Mouse (Mus musculus) ES-E14 (cell line): ENCODE measurements at regions not wholly inside any gene's neighbourhood (a gene's known extent, or its start where the extent isn't known, plus 50 kb on each side); places are given as distances from the start of the nearest gene placed in this dataset.

Experiments
- DNase-seq: peaks from one replicate; pipeline ENCODE4 v3.0.0-alpha.2; 2013; ENCODE audit warnings: low read depth, low spot score
- H3K27ac ChIP-seq: 2 replicates; pipeline ENCODE4 v1.5.1; 2012; ENCODE audit warnings: low read depth, mild to moderate bottlenecking, low read length, moderate library complexity, mixed read lengths; ENCODE audit not compliant: poor library complexity, insufficient read depth, severe bottlenecking
- H3K36me3 ChIP-seq: 2 replicates; pipeline ENCODE4 v1.6.1; 2012; ENCODE audit warnings: mild to moderate bottlenecking, low read length, moderate library complexity, mixed read lengths; ENCODE audit not compliant: control insufficient read depth, poor library complexity, insufficient read depth, severe bottlenecking
- H3K4me1 ChIP-seq, 2 experiments: fragments of 150-350 bp in 1 of 2; sonication (generic) in 1 of 2; 2 replicates each; pipeline ENCODE4 v1.6.1; 2012; ENCODE audit warnings: low read length in 2 of 2, mild to moderate bottlenecking in 1 of 2, mixed read lengths in 1 of 2; ENCODE audit not compliant: control insufficient read depth in 2 of 2, insufficient read depth in 2 of 2, poor library complexity in 1 of 2
- H3K4me3 ChIP-seq, 2 experiments: fragments of 150-350 bp in 1 of 2; sonication (generic) in 1 of 2; 2 replicates each; pipeline ENCODE4 v1.5.1; 2012; ENCODE audit warnings: low read length in 2 of 2, low read depth in 1 of 2, mild to moderate bottlenecking in 1 of 2, mixed read lengths in 1 of 2; ENCODE audit not compliant: insufficient read depth in 1 of 2, poor library complexity in 1 of 2, severe bottlenecking in 1 of 2
- H3K9ac ChIP-seq: 2 replicates; pipeline ENCODE4 v1.6.1; 2012; ENCODE audit warnings: low read depth, mild to moderate bottlenecking, low read length, mixed read lengths; ENCODE audit not compliant: poor library complexity, insufficient read depth, severe bottlenecking
- H3K9me3 ChIP-seq: fragments of 150-350 bp; sonication (generic); 2 replicates; pipeline ENCODE4 v1.6.1; 2012; ENCODE audit warnings: low read depth, mild to moderate bottlenecking, low read length; ENCODE audit not compliant: control insufficient read depth, insufficient read depth
- CHD2 ChIP-seq: IDR thresholded peaks from 2 replicates; pipeline ENCODE4 v1.6.1; 2014; ENCODE audit warnings: mild to moderate bottlenecking, low read depth, low read length, inconsistent platforms
- HCFC1 ChIP-seq: IDR thresholded peaks from 2 replicates; pipeline ENCODE4 v1.6.1; 2012; ENCODE audit warnings: low read length, inconsistent platforms, borderline replicate concordance; ENCODE audit not compliant: insufficient read depth
- MAFK ChIP-seq: IDR thresholded peaks from 2 replicates; pipeline ENCODE4 v1.6.1; 2014; ENCODE audit warnings: mild to moderate bottlenecking, low read depth, low read length, inconsistent platforms; ENCODE audit not compliant: insufficient read depth
- ZC3H11A ChIP-seq: IDR thresholded peaks from 2 replicates; pipeline ENCODE4 v1.6.1; 2012; ENCODE audit warnings: low read depth, mild to moderate bottlenecking, inconsistent platforms, low read length, borderline replicate concordance
- ZNF384 ChIP-seq: IDR thresholded peaks from 2 replicates; pipeline ENCODE4 v1.6.1; 2012; ENCODE audit warnings: low read depth, low read length, inconsistent platforms
- in situ Hi-C, 2 experiments: fragments of 600-800 bp; cut with MboI; formaldehyde crosslinking; loops; one replicate each; pipeline ENCODE4 v1.15.1; 2025; ENCODE audit warnings: low sequenced_read_pairs in 2 of 2, inconsistent platforms in 1 of 2; ENCODE audit not compliant: unreplicated experiment in 2 of 2

DNA sequence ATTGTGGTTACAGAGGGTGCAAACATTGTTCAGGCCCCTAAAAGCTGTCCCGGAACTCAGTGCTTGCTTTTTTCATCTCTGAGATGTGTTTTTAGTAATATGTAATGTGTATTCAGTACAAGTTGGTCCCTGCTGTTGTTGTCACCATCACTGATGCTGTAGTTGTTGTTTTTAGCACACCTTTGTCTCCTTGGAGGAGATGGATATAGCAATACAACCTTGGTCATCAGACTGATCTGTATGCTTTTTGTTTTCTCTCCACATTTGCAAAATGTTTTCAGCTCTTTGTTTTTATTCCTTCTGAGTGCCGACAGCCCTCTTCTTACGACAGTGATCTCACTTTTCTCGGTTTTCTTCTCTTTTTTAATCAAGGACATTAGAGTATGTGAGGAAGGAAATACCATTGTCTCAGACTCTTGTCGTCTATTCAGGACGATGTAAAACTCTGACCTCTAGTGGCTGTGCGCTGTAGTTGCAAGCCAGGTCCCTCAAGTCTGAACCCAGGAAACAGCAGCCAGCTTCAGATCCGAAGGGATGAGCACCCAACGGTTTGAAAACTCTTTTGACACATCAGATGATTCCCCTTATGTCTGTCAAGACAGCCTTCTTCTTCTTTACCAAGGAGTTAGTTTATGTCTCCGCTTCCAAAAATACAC lies 209.1 kb upstream of the Ttc29 start:
- TF ChIP-seq ZNF384 (no peak), MAFK (no peak), ZC3H11A (peak; percentile 64; the same call in 1 of the 2 replicates)
- no peaks in the 10 kb centered on the region for H3K4me1 ChIP-seq
- no peak overlapping the region for H3K4me3 ChIP-seq
- peak; percentile 54 for DNase-seq
- in situ Hi-C loops = no loop called here
- no peak overlapping the region for H3K9ac ChIP-seq
- no peaks in the 10 kb centered on the region for H3K9me3 ChIP-seq
- H3K27ac ChIP-seq = no peak overlapping the region
- no peaks in the 10 kb centered on the region for H3K36me3 ChIP-seq

DNA sequence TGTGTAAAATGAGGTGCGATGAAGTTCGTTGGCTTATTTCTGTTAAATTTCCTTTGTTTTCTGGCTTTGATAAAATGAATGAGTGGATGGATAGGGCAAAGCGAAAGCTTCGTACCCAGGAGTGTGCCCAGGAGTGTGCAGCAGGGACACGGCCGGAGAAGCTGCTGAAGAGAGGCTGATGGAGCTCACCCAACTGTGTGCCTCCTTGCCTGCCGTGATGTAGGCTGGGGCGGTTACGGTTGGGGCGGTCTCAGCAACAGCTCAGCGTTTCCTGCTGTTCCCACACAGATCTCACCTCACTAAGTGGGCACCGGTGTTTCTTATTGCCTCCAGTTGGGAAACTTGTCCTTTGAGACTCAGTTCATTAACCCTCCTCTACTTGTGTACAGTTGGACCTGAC lies 208.2 kb upstream of the Ttc29 start:
- H3K9ac ChIP-seq = no peak overlapping the region
- H3K36me3 ChIP-seq = no peaks in the 10 kb centered on the region
- no peak overlapping the region for H3K27ac ChIP-seq
- in situ Hi-C loops = no loop called here
- TF ChIP-seq MAFK = no peak
- no peak for TF ChIP-seq ZNF384
- H3K4me3 ChIP-seq = no peak overlapping the region
- no peaks in the 10 kb centered on the region for H3K4me1 ChIP-seq
- no peaks in the 10 kb centered on the region for H3K9me3 ChIP-seq
- DNase-seq = no peak

DNA sequence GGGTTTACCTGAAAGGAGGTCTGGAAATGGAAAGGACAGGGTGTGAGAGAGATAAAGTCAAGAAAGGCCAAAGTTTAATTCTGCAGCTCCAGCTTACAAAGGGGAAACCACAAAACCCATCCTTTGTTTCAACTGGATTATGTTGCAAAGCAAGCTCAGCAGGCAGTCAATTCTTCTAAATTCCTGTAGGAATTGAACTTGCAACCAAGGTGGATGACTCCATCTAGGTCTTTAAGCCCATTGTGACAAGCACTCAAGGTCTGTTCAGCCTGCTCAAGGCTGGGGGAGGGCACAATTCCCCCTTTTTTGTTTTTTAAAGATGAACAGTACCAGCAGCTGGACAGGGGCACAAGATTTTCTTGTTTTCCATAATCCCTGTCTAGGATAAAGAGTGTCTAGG lies 200.0 kb upstream of the Ttc29 start:
- H3K27ac ChIP-seq = peak overlapping the region; percentile 83; the same call in 1 of the 2 replicates
- no peak overlapping the region for H3K4me3 ChIP-seq
- 0 out of 4 replicates have a peak, but pooled peaks cover 0 to 2% of the 10 kb centered on the region in 2 experiments for H3K4me1 ChIP-seq
- DNase-seq = peak; percentile 24
- no peaks in the 10 kb centered on the region; the same call in 1 of the 2 replicates for H3K9me3 ChIP-seq
- no peak overlapping the region for H3K9ac ChIP-seq
- TF ChIP-seq ZNF384 (no peak), HCFC1 (no peak), CHD2 (no peak), ZC3H11A (no peak), MAFK (no peak)
- no peaks in the 10 kb centered on the region for H3K36me3 ChIP-seq
- in situ Hi-C loops = no loop called here

DNA sequence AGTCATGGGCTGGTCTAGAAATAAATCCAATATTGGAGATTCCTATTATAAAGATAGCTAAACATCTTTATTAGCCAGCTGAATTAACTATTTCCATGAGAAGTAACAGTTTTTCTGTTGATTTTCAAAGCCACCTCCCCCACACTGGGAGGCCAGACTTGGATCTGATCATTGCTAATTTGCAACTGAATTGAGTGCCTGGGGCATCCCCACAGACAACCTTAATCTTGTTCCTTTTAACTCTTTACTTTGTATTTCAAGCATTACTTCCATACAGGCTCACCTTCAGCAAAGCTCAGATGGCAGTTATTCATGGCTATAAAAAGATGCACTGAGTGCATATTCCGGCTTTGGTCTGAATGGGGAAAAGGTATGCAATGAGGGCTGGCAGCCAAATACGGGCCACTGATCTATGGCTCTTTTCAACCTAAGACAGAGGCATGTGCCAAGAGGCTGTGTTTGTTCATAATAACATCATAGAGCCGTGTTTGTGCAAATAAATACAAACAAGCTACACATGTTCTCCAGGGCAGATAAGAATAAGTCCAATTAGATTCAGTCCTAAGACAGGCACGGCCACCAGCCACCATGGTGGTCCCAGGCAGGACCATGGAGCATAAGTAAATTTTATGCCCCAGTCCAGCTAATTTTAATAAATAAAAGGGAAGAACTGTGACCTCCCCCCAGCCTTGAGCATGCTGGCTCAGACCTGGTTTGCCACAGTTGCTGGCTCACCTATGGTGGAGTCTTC lies 194.5 kb upstream of the Ttc29 start:
- no peaks in the 10 kb centered on the region for H3K9me3 ChIP-seq
- TF ChIP-seq CHD2 = no peak
- TF ChIP-seq ZC3H11A = no peak
- TF ChIP-seq HCFC1 = no peak
- TF ChIP-seq MAFK = no peak
- no peak for TF ChIP-seq ZNF384

More for the DNA sequence above, 194.5 kb upstream of the Ttc29 start:
- peaks cover 3 to 12% of the 10 kb centered on the region in 2 experiments; a peak in 3 of 4 replicates for H3K4me1 ChIP-seq
- H3K36me3 ChIP-seq = no peaks in the 10 kb centered on the region
- H3K9ac ChIP-seq = no peak overlapping the region
- in situ Hi-C loops = no loop called here
- DNase-seq = peak; percentile 59
- no peak overlapping the region for H3K4me3 ChIP-seq
- H3K27ac ChIP-seq = peak overlapping the region; percentile 53; the same call in 1 of the 2 replicates
